Mouse (Mus musculus) lung, postnatal 0 days (tissue): ENCODE data around the gene Dnah7c. TPM values are rescaled to one million over a fixed set of nuclear protein-coding genes. Genes with fewer than 3 reads are reported as not detected.

Experiments
- ATAC-seq: fragments of 200-750 bp; cut with Nextera tagmentation; 2 replicates; pipeline ENCODE4 v1.8.0; 2017; ENCODE audit warnings: moderate library complexity
- DNase-seq: peaks from one replicate; pipeline ENCODE4 v3.0.0-alpha.2; 2016; ENCODE audit warnings: low spot score
- H3K27ac ChIP-seq: fragments of 300-500 bp; sonication (generic); 2 replicates; pipeline ENCODE4 v1.5.1; 2014; ENCODE audit warnings: antibody characterized with exemption, mild to moderate bottlenecking, low read length, mixed read lengths
- H3K27me3 ChIP-seq: fragments of 300-500 bp; sonication (generic); replicated peaks from 2 replicates; pipeline ENCODE4 v1.6.1; 2014; ENCODE audit warnings: low read length, mixed read lengths; ENCODE audit not compliant: insufficient read depth
- H3K36me3 ChIP-seq: fragments of 300-500 bp; sonication (generic); 2 replicates; pipeline ENCODE4 v1.6.1; 2014; ENCODE audit warnings: low read length, mixed read lengths; ENCODE audit not compliant: insufficient read depth
- H3K4me1 ChIP-seq: fragments of 300-500 bp; sonication (generic); 2 replicates; pipeline ENCODE4 v1.6.1; 2014; ENCODE audit warnings: antibody characterized with exemption, low read depth, low read length, mixed read lengths; ENCODE audit not compliant: insufficient read depth
- H3K4me2 ChIP-seq: fragments of 300-500 bp; sonication (generic); replicated peaks from 2 replicates; pipeline ENCODE4 v1.6.1; 2014; ENCODE audit warnings: low read depth, mild to moderate bottlenecking, low read length, moderate library complexity, mixed read lengths
- H3K4me3 ChIP-seq: fragments of 300-500 bp; sonication (generic); 2 replicates; pipeline ENCODE4 v1.5.1; 2014; ENCODE audit warnings: low read depth, low read length
- H3K9ac ChIP-seq: fragments of 300-500 bp; sonication (generic); replicated peaks from 2 replicates; pipeline ENCODE4 v1.6.1; 2014; ENCODE audit warnings: low read depth, mild to moderate bottlenecking
- H3K9me3 ChIP-seq: fragments of 300-500 bp; sonication (generic); 2 replicates; pipeline ENCODE4 v1.6.1; 2016; ENCODE audit warnings: low read length, mixed read lengths
- CTCF ChIP-seq: IDR thresholded peaks from 2 replicates; pipeline ENCODE4 v1.5.1; 2016; ENCODE audit warnings: antibody characterized with exemption, mild to moderate bottlenecking
- EP300 ChIP-seq: IDR thresholded peaks from 2 replicates; pipeline ENCODE4 v1.6.1; 2016; ENCODE audit warnings: antibody characterized with exemption, mild to moderate bottlenecking, control low read depth
- WGBS: fragments of 180-500 bp; shearing (Covaris S2); extraction: QIAGEN DNeasy Blood & Tissue Kit; methylation state at CpG from one replicate; pipeline ENCODE4 v1.1.7; 2014; 5-methylcytosine and 5-hydroxymethylcytosine counted together
- polyA plus RNA-seq: library from polyadenylated mRNA; unstranded; fragments of >200 nt; fragmentation: Nextera tagmentation; extraction: Ambion mirVana; gene quantifications from 2 replicates; pipeline ENCODE4 v1.2.1, GENCODE M21; 2015

The Dnah7c gene
- polyA plus RNA-seq, 1 experiment from 2014 or later: 0.23 TPM

- TF ChIP-seq EP300: no peak
- TF ChIP-seq CTCF: no peak
Observed at GRCm38 (mm10) chr1:46845221-46845620, 419.8 kb downstream of the Dnah7c start.

DNA sequence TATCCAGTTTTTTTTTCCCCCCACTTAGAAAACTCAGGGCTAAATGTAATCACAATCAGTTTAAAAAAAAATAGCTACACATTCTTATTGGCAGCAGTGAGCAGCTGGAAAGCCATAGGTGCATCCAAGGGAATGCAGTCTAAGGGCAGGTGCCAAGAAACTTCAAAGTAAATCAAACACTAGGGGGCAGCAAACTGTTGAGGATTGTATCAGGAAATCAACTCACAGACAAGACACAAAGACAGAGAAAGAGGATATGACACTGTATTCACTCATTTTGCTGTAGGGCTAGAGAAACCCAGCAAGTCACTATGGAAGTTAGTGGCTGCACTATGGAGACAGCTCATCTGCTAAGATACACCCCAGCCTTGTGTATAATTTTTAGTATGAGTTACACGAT is 424.4 kb downstream of the Dnah7c start:
- H3K27ac ChIP-seq: no peak overlapping the region

More at GRCm38 (mm10) chr1:46845221-46845620, 419.8 kb downstream of the Dnah7c start:
- Histone ChIP-seq H3K4me1 (no peaks in the 10 kb centered on the region), H3K4me2 (no peak overlapping the region), H3K36me3 (no peaks in the 10 kb centered on the region), H3K4me3 (no peak overlapping the region), H3K27me3 (no peaks in the 10 kb centered on the region), H3K27ac (no peak overlapping the region), H3K9me3 (no peaks in the 10 kb centered on the region), H3K9ac (no peak overlapping the region)
- ATAC-seq: no peak
- no peak for DNase-seq
- 66% methylated on average over 5 of the region's 5 CpGs for WGBS

DNA sequence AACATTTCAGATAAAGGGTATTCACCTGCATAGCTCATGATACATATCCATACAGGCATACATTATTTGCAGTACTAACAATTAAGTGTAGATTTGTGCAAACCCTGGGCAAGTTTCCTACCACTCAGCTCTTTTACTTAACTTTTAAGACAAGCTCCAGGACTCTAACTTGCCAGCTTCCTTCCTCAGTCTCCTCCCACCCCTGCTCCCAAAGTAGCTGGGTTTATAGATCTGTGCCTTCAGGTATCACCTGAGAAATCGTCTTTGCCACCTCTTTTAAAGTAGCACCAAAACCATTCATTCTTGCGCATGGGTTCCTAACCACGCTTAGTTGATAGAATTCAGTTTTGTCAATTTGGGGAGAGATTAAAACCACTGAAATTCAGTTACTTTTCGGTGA is 426.2 kb downstream of the Dnah7c start:
- no peak overlapping the region for H3K9ac ChIP-seq
- no peaks in the 10 kb centered on the region for H3K27me3 ChIP-seq
- ATAC-seq: no peak

More for the DNA sequence above, 424.4 kb downstream of the Dnah7c start:
- WGBS: 25% methylated on average over 1 of the region's 1 CpGs
- peak; percentile 85 for DNase-seq
- Histone ChIP-seq H3K4me3 (no peak overlapping the region), H3K27me3 (no peaks in the 10 kb centered on the region), H3K4me2 (no peak overlapping the region), H3K9me3 (no peaks in the 10 kb centered on the region), H3K36me3 (no peaks in the 10 kb centered on the region), H3K9ac (no peak overlapping the region), H3K4me1 (peaks cover 5% of the 10 kb centered on the region; the same call in 1 of the 2 replicates)
- ATAC-seq: no peak
- TF ChIP-seq EP300 (no peak), CTCF (peak; percentile 87)

DNA sequence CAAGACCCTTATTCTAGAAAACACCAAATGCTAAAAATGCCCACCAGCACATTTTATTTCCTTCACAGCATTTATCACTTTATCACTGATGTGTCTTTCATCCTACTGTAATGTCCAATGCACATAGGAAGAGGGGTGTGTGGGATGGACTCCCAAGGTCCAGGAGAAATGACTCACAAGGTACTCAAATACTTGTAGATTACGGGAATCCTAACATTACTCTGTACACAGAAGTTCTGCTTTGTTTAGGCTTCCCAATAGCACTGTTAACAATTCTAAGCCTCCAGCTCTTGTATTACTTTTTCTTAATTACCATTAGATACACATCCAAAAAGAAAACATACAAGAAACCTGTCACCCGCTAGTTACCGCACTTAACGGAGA is 426.8 kb downstream of the Dnah7c start:
- H3K4me3 ChIP-seq: peak overlapping the region; percentile 98
- H3K9me3 ChIP-seq: no peaks in the 10 kb centered on the region
- H3K9ac ChIP-seq: peak overlapping the region; percentile 100
- H3K27me3 ChIP-seq: no peaks in the 10 kb centered on the region
- peak overlapping the region; percentile 100 for H3K27ac ChIP-seq
- no peak for ATAC-seq
- WGBS: under 1% methylated on average over 4 of the region's 4 CpGs
- peaks cover 9% of the 10 kb centered on the region; the same call in 1 of the 2 replicates for H3K4me1 ChIP-seq
- DNase-seq: peak; percentile 54
- no peaks in the 10 kb centered on the region for H3K36me3 ChIP-seq
- H3K4me2 ChIP-seq: peak overlapping the region; percentile 76
- TF ChIP-seq CTCF: no peak
- TF ChIP-seq EP300: no peak; the same call in 1 of the 2 replicates

More for the DNA sequence above, 426.2 kb downstream of the Dnah7c start:
- Histone ChIP-seq H3K4me1 (peaks cover 9% of the 10 kb centered on the region; the same call in 1 of the 2 replicates), H3K36me3 (no peaks in the 10 kb centered on the region), H3K4me3 (peak overlapping the region; percentile 98; the same call in 1 of the 2 replicates), H3K4me2 (0 out of 2 replicates have a peak overlapping the region, but pooled peaks have one; percentile 2), H3K27ac (no peak overlapping the region), H3K9me3 (no peaks in the 10 kb centered on the region)
- DNase-seq: no peak
- no peak for TF ChIP-seq EP300
- TF ChIP-seq CTCF: no peak
- WGBS: 38% methylated on average over 4 of the region's 4 CpGs

GRCm38 (mm10) chr1:46852600-46853272 is 427.3 kb downstream of the Dnah7c start:
- Histone ChIP-seq H3K36me3 (no peaks in the 10 kb centered on the region), H3K4me1 (peaks cover 9% of the 10 kb centered on the region; the same call in 1 of the 2 replicates), H3K27ac (peak overlapping the region; percentile 100), H3K4me2 (peak overlapping the region; percentile 76), H3K9ac (peak overlapping the region; percentile 100), H3K27me3 (no peaks in the 10 kb centered on the region), H3K9me3 (no peaks in the 10 kb centered on the region), H3K4me3 (peak overlapping the region; percentile 98)
- DNase-seq (peak; percentile 87), ATAC-seq (peak; percentile 46)
- no peak for TF ChIP-seq CTCF
- no peak for TF ChIP-seq EP300
- 4% methylated on average over 27 of the region's 75 CpGs for WGBS

DNA sequence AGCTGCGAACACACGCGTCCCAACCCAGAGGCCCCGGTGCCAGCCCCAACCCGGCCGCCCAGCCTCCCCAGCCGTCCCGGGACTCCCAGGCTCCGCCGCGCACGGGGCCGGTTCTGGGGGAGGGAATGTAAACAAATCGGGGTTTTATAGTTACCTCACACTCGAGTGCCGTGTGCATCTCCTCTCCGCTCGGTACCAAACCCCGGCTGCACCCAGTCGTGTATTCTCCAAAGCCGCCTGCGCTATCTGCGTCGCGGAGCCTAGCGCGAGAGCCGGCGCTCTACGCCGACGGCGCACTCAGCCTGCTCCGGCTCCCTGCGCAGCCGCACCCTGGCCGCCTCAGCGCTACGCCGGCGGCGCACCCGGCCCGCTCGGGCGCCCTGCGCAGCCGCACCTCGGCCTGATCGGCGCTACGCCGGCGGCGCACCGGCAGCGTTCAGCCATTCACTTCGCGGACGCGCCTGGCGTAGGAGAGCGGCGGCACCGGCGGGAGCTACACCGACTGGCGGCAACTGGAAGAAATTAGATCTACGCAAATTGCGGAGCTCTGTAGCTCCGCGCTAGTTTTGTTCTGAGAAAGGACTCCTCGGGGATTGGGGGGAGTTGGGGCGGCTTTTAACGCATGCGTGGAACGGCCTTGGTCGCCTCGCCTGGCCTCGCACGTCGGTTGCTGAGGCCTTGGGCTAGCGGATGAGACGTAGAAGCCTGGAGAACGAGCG is 428.1 kb downstream of the Dnah7c start:
- DNase-seq (peak; percentile 98), ATAC-seq (peak; percentile 95)
- Histone ChIP-seq H3K4me1 (peaks cover 9% of the 10 kb centered on the region; the same call in 1 of the 2 replicates), H3K9ac (peak overlapping the region; percentile 100), H3K4me2 (peak overlapping the region; percentile 76), H3K9me3 (no peaks in the 10 kb centered on the region), H3K36me3 (no peaks in the 10 kb centered on the region), H3K27me3 (no peaks in the 10 kb centered on the region), H3K4me3 (peak overlapping the region; percentile 98), H3K27ac (peak overlapping the region; percentile 100)
- 2% methylated on average over 70 of the region's 86 CpGs for WGBS
- TF ChIP-seq CTCF: peak; percentile 40
- TF ChIP-seq EP300: peak; percentile 85
